Mouse (Mus musculus): ENCODE data around the gene Zfp120. TPM values are rescaled to one million over a fixed set of nuclear protein-coding genes. Genes with fewer than 3 reads are reported as not detected.

Gene Zfp120
- 0.17 and 0.59 TPM in 2 replicates for polyA plus RNA-seq (2012; ENCODE audit: low replicate concordance)

DNA sequence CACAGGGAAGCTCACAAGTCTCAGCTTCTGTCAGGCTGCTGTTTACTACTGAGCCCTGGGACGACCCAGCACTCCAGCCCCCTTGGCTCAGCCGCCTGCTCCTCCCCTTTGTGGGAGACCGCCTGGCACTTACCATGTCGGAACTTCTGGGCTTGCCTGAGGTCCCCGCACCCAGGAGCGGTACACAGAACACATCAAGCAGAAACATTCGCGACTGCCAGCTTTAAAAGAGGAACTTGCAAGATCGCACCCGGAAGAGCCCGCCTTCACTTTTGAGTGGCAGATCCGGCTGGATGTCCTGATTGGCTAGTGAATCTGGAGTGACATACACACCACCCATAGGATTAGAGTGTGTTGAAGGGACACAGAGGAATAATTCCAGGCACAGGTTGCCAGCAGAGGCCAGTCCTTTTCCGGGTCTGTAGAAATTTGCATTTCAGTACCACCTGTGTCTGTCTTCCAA lies at the start of gene Zfp120:
Gene Zfp120 (minus strand): TSS at position 274 of the 463 bp plus-strand sequence.

DNA sequence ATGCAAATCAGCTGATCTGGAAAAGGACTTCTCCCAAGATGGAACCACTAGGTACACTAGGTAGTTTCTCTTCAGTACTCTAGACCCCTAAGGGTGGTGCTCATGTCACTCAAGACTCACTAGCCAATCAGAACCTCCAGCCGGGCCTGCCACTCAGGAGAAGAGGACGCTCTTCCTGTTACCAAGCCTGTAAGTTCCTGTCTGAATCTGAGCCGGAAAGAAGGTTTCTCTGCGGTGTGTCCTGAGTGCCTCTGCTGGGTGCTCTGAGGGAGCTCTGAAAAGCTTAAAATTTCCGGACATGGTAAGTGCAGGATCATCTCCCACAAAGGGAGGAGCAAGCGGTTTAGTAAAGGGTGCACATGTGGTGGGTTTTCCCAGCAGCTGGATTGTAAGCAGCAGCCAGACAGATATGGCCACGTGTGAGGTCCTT lies 45.1 kb upstream of the Zfp120 start, which contains the start of gene Gm14139:
Gene Gm14139 (plus strand): TSS at position 186 of the 430 bp plus-strand sequence.

DNA sequence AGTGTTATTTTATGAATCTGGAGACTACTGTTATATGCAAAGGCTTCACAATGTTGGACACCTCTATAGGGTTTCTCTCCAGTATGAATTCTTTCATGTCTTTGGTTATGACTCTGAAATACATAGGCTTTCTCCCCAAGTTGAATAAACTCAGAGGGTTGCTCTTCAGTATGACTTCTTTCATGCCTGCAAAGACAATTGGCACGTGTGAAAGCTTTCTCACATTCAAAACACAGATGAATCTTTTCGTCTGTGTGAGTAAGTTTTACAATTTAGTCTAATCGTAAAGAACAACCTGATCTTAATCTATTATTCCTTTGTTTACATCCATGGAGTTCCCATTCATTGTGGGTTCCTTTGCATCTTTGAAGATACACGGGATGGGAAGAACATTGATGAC lies 43.1 kb upstream of the Zfp120 start, which contains the start of gene Gm10770:
Gene Gm10770 (minus strand): TSS at position 101 of the 400 bp plus-strand sequence.

Other genes starting within 250 kb of the Zfp120 start
- gene Gm10770, start 43.0 kb upstream of the Zfp120 start, polyA plus RNA-seq (2012; ENCODE audit: low replicate concordance) = not detected in 2 replicates
- not detected in 2 replicates for gene Gm14139, start 45.0 kb upstream of the Zfp120 start, polyA plus RNA-seq (2012; ENCODE audit: low replicate concordance)
- gene Zfp937, start 81.4 kb upstream of the Zfp120 start, polyA plus RNA-seq (2012; ENCODE audit: low replicate concordance) = 0.11 TPM in 1 of 2 replicates, not detected in the other
- 0.28 and 0.33 TPM in 2 replicates for gene Gm21994, start 118.9 kb upstream of the Zfp120 start, polyA plus RNA-seq (2012; ENCODE audit: low replicate concordance)
- gene Gm14124, start 120.8 kb upstream of the Zfp120 start, polyA plus RNA-seq (2012; ENCODE audit: low replicate concordance) = not detected in 2 replicates
- gene Gm10130, start 187.0 kb upstream of the Zfp120 start, polyA plus RNA-seq (2012; ENCODE audit: low replicate concordance) = not detected in 2 replicates
- gene 3300002I08Rik, start 226.1 kb upstream of the Zfp120 start, polyA plus RNA-seq (2012; ENCODE audit: low replicate concordance) = not detected in 2 replicates

Measured in hematopoietic multipotent progenitor cell, adult 10-12 weeks (in vitro differentiated cells).